Mouse (Mus musculus) liver, postnatal 0 days (tissue): ENCODE results near the gene Atp2a2. TPM values are rescaled to one million over a fixed set of nuclear protein-coding genes. Genes with fewer than 3 reads are reported as not detected.

ENCODE experiments used
- ATAC-seq: fragments of 200-750 bp; cut with Nextera tagmentation; 2 replicates; pipeline ENCODE4 v1.8.0; 2017; ENCODE audit warnings: mild to moderate bottlenecking, moderate library complexity
- DNase-seq: peaks from one replicate; pipeline ENCODE4 v3.0.0-alpha.2; 2016
- H3K27ac ChIP-seq: fragments of 300-500 bp; sonication (generic); 2 replicates; pipeline ENCODE4 v1.5.1; 2014; ENCODE audit warnings: antibody characterized with exemption, moderate library complexity, mild to moderate bottlenecking, low read depth
- H3K27me3 ChIP-seq: fragments of 300-500 bp; sonication (generic); 2 replicates; pipeline ENCODE4 v1.6.1; 2014; ENCODE audit warnings: low read length, control low read depth, mixed read lengths; ENCODE audit not compliant: insufficient read depth
- H3K36me3 ChIP-seq: fragments of 300-500 bp; sonication (generic); replicated peaks from 2 replicates; pipeline ENCODE4 v1.6.1; 2014; ENCODE audit warnings: mild to moderate bottlenecking, control low read depth, low read length, moderate library complexity, mixed read lengths; ENCODE audit not compliant: insufficient read depth
- H3K4me1 ChIP-seq: fragments of 300-500 bp; sonication (generic); 2 replicates; pipeline ENCODE4 v1.6.1; 2014; ENCODE audit warnings: antibody characterized with exemption, mild to moderate bottlenecking, control low read depth; ENCODE audit not compliant: insufficient read depth
- H3K4me2 ChIP-seq: fragments of 300-500 bp; sonication (generic); 2 replicates; pipeline ENCODE4 v1.6.1; 2014; ENCODE audit warnings: low read depth, mild to moderate bottlenecking, low read length, moderate library complexity, mixed read lengths
- H3K4me3 ChIP-seq: fragments of 300-500 bp; sonication (generic); 2 replicates; pipeline ENCODE4 v1.5.1; 2014; ENCODE audit warnings: low read depth, low read length
- H3K9ac ChIP-seq: fragments of 300-500 bp; sonication (generic); replicated peaks from 2 replicates; pipeline ENCODE4 v1.6.1; 2014; ENCODE audit warnings: mild to moderate bottlenecking, moderate library complexity
- H3K9me3 ChIP-seq: fragments of 300-500 bp; sonication (generic); 2 replicates; pipeline ENCODE4 v1.6.1; 2016; ENCODE audit warnings: mild to moderate bottlenecking, control low read depth, low read length, mixed read lengths
- CTCF ChIP-seq: sonication (generic); IDR thresholded peaks from 2 replicates; pipeline ENCODE4 v1.5.1; 2016; ENCODE audit warnings: antibody characterized with exemption, low read depth
- EP300 ChIP-seq: IDR thresholded peaks from 2 replicates; pipeline ENCODE4 v1.6.1; 2016; ENCODE audit warnings: antibody characterized with exemption, low read depth, mild to moderate bottlenecking
- WGBS: fragments of 180-500 bp; shearing (Covaris S2); extraction: QIAGEN DNeasy Blood & Tissue Kit; methylation state at CpG from one replicate; pipeline ENCODE4 v1.1.7; 2014; ENCODE audit not compliant: insufficient replicate concordance; 5-methylcytosine and 5-hydroxymethylcytosine counted together
- polyA plus RNA-seq: library from polyadenylated mRNA; unstranded; fragments of >200 nt; fragmentation: Nextera tagmentation; extraction: Ambion mirVana; gene quantifications from 2 replicates; pipeline ENCODE4 v1.2.1, GENCODE M21; 2015

Atp2a2 gene
- polyA plus RNA-seq, 1 experiment from 2014 or later, result 13.5 TPM

GRCm38 (mm10) chr5:122454442-122454841, 47.6 kb downstream of the Atp2a2 start:
- no peak for TF ChIP-seq EP300
- no peak for TF ChIP-seq CTCF
- no peak overlapping the region for H3K4me3 ChIP-seq
- H3K36me3 ChIP-seq, result peaks cover 68% of the 10 kb centered on the region
- no peak overlapping the region for H3K4me2 ChIP-seq
- no peaks in the 10 kb centered on the region for H3K9me3 ChIP-seq
- H3K9ac ChIP-seq, result no peak overlapping the region
- H3K27ac ChIP-seq, result no peak overlapping the region
- ATAC-seq (peak; percentile 32; the same call in 1 of the 2 replicates), DNase-seq (no peak)
- WGBS, result 93% methylated on average over 4 of the region's 4 CpGs
- no peaks in the 10 kb centered on the region for H3K4me1 ChIP-seq
- no peaks in the 10 kb centered on the region for H3K27me3 ChIP-seq

- Histone ChIP-seq H3K27me3 (no peaks in the 10 kb centered on the region), H3K4me3 (no peak overlapping the region), H3K4me2 (no peak overlapping the region), H3K36me3 (peaks cover 55% of the 10 kb centered on the region), H3K9ac (no peak overlapping the region), H3K4me1 (no peaks in the 10 kb centered on the region), H3K27ac (no peak overlapping the region), H3K9me3 (no peaks in the 10 kb centered on the region)
- 84% methylated on average over 6 of the region's 6 CpGs for WGBS
- no peak for ATAC-seq
- TF ChIP-seq CTCF (no peak), EP300 (no peak)
- DNase-seq, result no peak
Observed at GRCm38 (mm10) chr5:122453188-122453587, 48.8 kb downstream of the Atp2a2 start.

- Histone ChIP-seq H3K9me3 (no peaks in the 10 kb centered on the region), H3K4me3 (no peak overlapping the region), H3K4me2 (no peak overlapping the region), H3K27me3 (no peaks in the 10 kb centered on the region), H3K27ac (no peak overlapping the region), H3K9ac (no peak overlapping the region), H3K36me3 (peaks cover 46% of the 10 kb centered on the region), H3K4me1 (no peaks in the 10 kb centered on the region)
- ATAC-seq (0 out of 2 replicates have a peak, but pooled peaks have one; percentile 14), DNase-seq (no peak)
- TF ChIP-seq EP300 (no peak), CTCF (no peak)
- WGBS, result 83% methylated on average over 7 of the region's 7 CpGs
Observed at GRCm38 (mm10) chr5:122452194-122452593, 49.8 kb downstream of the Atp2a2 start.

- H3K4me1 ChIP-seq, result no peaks in the 10 kb centered on the region
Observed at GRCm38 (mm10) chr5:122451324-122451723, 50.7 kb downstream of the Atp2a2 start.

GRCm38 (mm10) chr5:122450913-122451317, 51.1 kb downstream of the Atp2a2 start:
- Histone ChIP-seq H3K27ac (no peak overlapping the region), H3K4me2 (no peak overlapping the region), H3K27me3 (no peaks in the 10 kb centered on the region), H3K4me3 (no peak overlapping the region), H3K9ac (no peak overlapping the region), H3K9me3 (no peaks in the 10 kb centered on the region), H3K36me3 (peaks cover 34% of the 10 kb centered on the region), H3K4me1 (no peaks in the 10 kb centered on the region)
- ATAC-seq, result peak; percentile 8; the same call in 1 of the 2 replicates
- DNase-seq, result no peak
- 57% methylated on average over 5 of the region's 5 CpGs for WGBS
- TF ChIP-seq CTCF (no peak), EP300 (no peak)

More at GRCm38 (mm10) chr5:122451324-122451723, 50.7 kb downstream of the Atp2a2 start:
- no peak for DNase-seq
- peak; percentile 44 for ATAC-seq
- H3K4me2 ChIP-seq, result no peak overlapping the region
- H3K9ac ChIP-seq, result no peak overlapping the region
- H3K4me3 ChIP-seq, result no peak overlapping the region
- TF ChIP-seq CTCF, result no peak
- no peak for TF ChIP-seq EP300
- H3K36me3 ChIP-seq, result peaks cover 37% of the 10 kb centered on the region
- no peaks in the 10 kb centered on the region for H3K9me3 ChIP-seq
- no peaks in the 10 kb centered on the region for H3K27me3 ChIP-seq
- no peak overlapping the region for H3K27ac ChIP-seq
- WGBS, result 72% methylated on average over 5 of the region's 5 CpGs

- DNase-seq, result no peak
- Histone ChIP-seq H3K9ac (no peak overlapping the region), H3K27ac (no peak overlapping the region), H3K4me1 (no peaks in the 10 kb centered on the region), H3K9me3 (no peaks in the 10 kb centered on the region), H3K27me3 (no peaks in the 10 kb centered on the region), H3K36me3 (peaks cover 32% of the 10 kb centered on the region), H3K4me2 (no peak overlapping the region), H3K4me3 (no peak overlapping the region)
- no peak for ATAC-seq
- TF ChIP-seq CTCF (no peak), EP300 (no peak)
- 79% methylated on average over 7 of the region's 7 CpGs for WGBS
Observed at GRCm38 (mm10) chr5:122449946-122450345, 52.1 kb downstream of the Atp2a2 start.

GRCm38 (mm10) chr5:122448869-122449268, 53.2 kb downstream of the Atp2a2 start:
- ATAC-seq (no peak), DNase-seq (no peak)
- 78% methylated on average over 5 of the region's 5 CpGs for whole genome bisulfite sequencing
- H3K4me2 ChIP-seq, result no peak overlapping the region
- H3K9ac ChIP-seq, result no peak overlapping the region
- H3K36me3 ChIP-seq, result peaks cover 36% of the 10 kb centered on the region
- no peak overlapping the region for H3K27ac ChIP-seq
- no peaks in the 10 kb centered on the region for H3K27me3 ChIP-seq
- no peak overlapping the region for H3K4me3 ChIP-seq
- H3K4me1 ChIP-seq, result no peaks in the 10 kb centered on the region
- H3K9me3 ChIP-seq, result no peaks in the 10 kb centered on the region
- TF ChIP-seq EP300, result no peak
- TF ChIP-seq CTCF, result no peak
